Mouse (Mus musculus) heart, adult 2 months (tissue): ENCODE data around the gene Atg9a.

Source experiments
- CTCF ChIP-seq: fragments of 200-600 bp; IDR thresholded peaks from 2 replicates; pipeline ENCODE4 v1.8.1; 2022; ENCODE audit warnings: antibody characterized with exemption, mild to moderate bottlenecking, moderate library complexity
- POLR2A ChIP-seq: fragments of 200-500 bp; IDR thresholded peaks from 2 replicates; pipeline ENCODE4 v1.6.1; 2011; ENCODE audit warnings: mild to moderate bottlenecking, low read depth, low read length, control low read depth; ENCODE audit not compliant: insufficient read depth

DNA sequence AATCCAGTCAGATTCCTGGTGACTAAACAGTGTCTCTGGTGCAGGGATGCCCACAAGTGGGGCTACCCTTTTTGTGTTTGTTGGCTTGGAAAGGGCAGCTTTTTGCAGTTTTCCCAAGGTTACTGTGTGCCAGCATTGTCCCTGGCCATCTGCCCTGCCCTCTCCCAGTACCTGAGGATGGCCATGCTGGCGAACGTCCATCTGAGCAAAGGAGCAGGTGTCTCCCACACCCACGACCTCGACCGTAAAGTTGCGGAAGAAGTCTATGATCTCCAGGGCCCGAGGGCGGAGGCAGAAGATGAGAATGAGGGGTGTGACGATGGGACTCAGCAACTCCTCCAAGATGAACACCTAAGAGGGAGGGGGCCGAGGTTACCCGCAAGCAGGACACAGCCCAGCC, 6.5 kb downstream of the Atg9a start:
- TF ChIP-seq CTCF (no peak), POLR2A (no peak)
